Mouse (Mus musculus) heart, postnatal 0 days (tissue): ENCODE measurements at regions not wholly inside any gene's neighbourhood (a gene's known extent, or its start where the extent isn't known, plus 50 kb on each side); places are given as distances from the start of the nearest gene placed in this dataset.
A peak's percentile ranks its signal among the peaks of the same experiment; 100 is the strongest.

Experiments used
- ATAC-seq: fragments of 200-750 bp; cut with Nextera tagmentation; 2 replicates; pipeline ENCODE4 v1.8.0; 2017; ENCODE audit warnings: low read depth, moderate number of reproducible peaks, moderate library complexity; ENCODE audit not compliant: insufficient read depth
- DNase-seq: peaks from one replicate; pipeline ENCODE4 v3.0.0-alpha.2; 2016; ENCODE audit warnings: low spot score
- H3K27ac ChIP-seq: fragments of 300-500 bp; sonication (generic); 2 replicates; pipeline ENCODE4 v1.5.1; 2014; ENCODE audit warnings: low read depth, mild to moderate bottlenecking
- H3K27me3 ChIP-seq: fragments of 300-500 bp; sonication (generic); 2 replicates; pipeline ENCODE4 v1.6.1; 2014; ENCODE audit warnings: low read length, mixed read lengths; ENCODE audit not compliant: control insufficient read depth, insufficient read depth
- H3K36me3 ChIP-seq: fragments of 300-500 bp; sonication (generic); replicated peaks from 2 replicates; pipeline ENCODE4 v1.6.1; 2014; ENCODE audit warnings: low read length, mixed read lengths; ENCODE audit not compliant: control insufficient read depth, insufficient read depth
- H3K4me1 ChIP-seq: fragments of 300-500 bp; sonication (generic); 2 replicates; pipeline ENCODE4 v1.6.1; 2014; ENCODE audit warnings: antibody characterized with exemption; ENCODE audit not compliant: control insufficient read depth, insufficient read depth
- H3K4me2 ChIP-seq: fragments of 300-500 bp; sonication (generic); 2 replicates; pipeline ENCODE4 v1.6.1; 2014; ENCODE audit warnings: low read depth, mild to moderate bottlenecking, low read length, moderate library complexity
- H3K4me3 ChIP-seq: fragments of 300-500 bp; sonication (generic); 2 replicates; pipeline ENCODE4 v1.5.1; 2014; ENCODE audit warnings: low read depth, low read length
- H3K9ac ChIP-seq: fragments of 300-500 bp; sonication (generic); replicated peaks from 2 replicates; pipeline ENCODE4 v1.6.1; 2014; ENCODE audit warnings: low read depth, low read length, mixed read lengths
- H3K9me3 ChIP-seq: fragments of 300-500 bp; sonication (generic); replicated peaks from 2 replicates; pipeline ENCODE4 v1.6.1; 2016; ENCODE audit warnings: low read length; ENCODE audit not compliant: control insufficient read depth
- CTCF ChIP-seq: IDR thresholded peaks from 2 replicates; pipeline ENCODE4 v1.5.1; 2016; ENCODE audit warnings: antibody characterized with exemption, control low read depth, low read depth
- EP300 ChIP-seq: IDR thresholded peaks from 2 replicates; pipeline ENCODE4 v1.6.1; 2016; ENCODE audit warnings: antibody characterized with exemption, low read depth
- WGBS: fragments of 180-500 bp; shearing (Covaris S2); extraction: QIAGEN DNeasy Blood & Tissue Kit; methylation state at CpG from one replicate; pipeline ENCODE4 v1.1.7; 2014; 5-methylcytosine and 5-hydroxymethylcytosine counted together

DNA sequence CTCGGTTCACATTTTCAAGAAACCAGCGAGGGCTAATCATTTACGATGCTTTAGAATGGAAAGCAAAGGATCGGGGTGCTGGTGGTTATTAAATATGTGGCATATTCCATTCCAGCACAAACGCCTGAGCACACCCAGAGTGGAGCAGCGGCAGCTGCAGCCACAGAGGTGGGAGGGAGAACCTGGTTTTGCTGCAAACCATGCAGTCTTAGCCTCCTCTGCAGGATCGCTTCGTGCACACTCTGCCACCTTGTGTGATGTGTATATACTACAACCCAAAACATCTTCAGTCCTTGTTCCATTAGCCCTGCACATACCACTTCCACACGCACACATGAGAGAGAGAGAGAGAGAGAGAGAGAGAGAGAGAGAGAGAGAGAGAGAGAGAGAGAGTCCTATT lies 321.7 kb upstream of the Map3k7 start:
- Histone ChIP-seq H3K4me3 (no peak overlapping the region), H3K9ac (no peak overlapping the region), H3K9me3 (no peaks in the 10 kb centered on the region), H3K27me3 (no peaks in the 10 kb centered on the region), H3K27ac (no peak overlapping the region; the same call in 1 of the 2 replicates), H3K4me2 (peak overlapping the region; percentile 10; the same call in 1 of the 2 replicates), H3K4me1 (no peaks in the 10 kb centered on the region), H3K36me3 (no peaks in the 10 kb centered on the region)
- DNase-seq (peak; percentile 50), ATAC-seq (peak; percentile 74)
- TF ChIP-seq CTCF: peak; percentile 42
- TF ChIP-seq EP300: no peak
- 48% methylated on average over 9 of the region's 9 CpGs for WGBS

GRCm38 (mm10) chr4:31642593-31643290 lies 321.2 kb upstream of the Map3k7 start:
- H3K4me1 ChIP-seq: no peaks in the 10 kb centered on the region
- H3K4me2 ChIP-seq: peak overlapping the region; percentile 10; the same call in 1 of the 2 replicates
- no peak overlapping the region for H3K9ac ChIP-seq
- H3K27ac ChIP-seq: no peak overlapping the region; the same call in 1 of the 2 replicates
- H3K27me3 ChIP-seq: no peaks in the 10 kb centered on the region
- ATAC-seq (peak; percentile 66), DNase-seq (peak; percentile 46)
- H3K36me3 ChIP-seq: no peaks in the 10 kb centered on the region
- WGBS: 58% methylated on average over 10 of the region's 10 CpGs
- TF ChIP-seq EP300 (no peak), CTCF (no peak)
- no peak overlapping the region for H3K4me3 ChIP-seq
- H3K9me3 ChIP-seq: no peaks in the 10 kb centered on the region

- DNase-seq: no peak
- no peak overlapping the region for H3K9ac ChIP-seq
These were observed 315.1 kb upstream of the Map3k7 start for GRCm38 (mm10) chr4:31648631-31649368.

GRCm38 (mm10) chr4:31655364-31656106 lies 308.4 kb upstream of the Map3k7 start:
- ATAC-seq: no peak
- no peak for DNase-seq
- no peaks in the 10 kb centered on the region for H3K27me3 ChIP-seq
- no peak for TF ChIP-seq CTCF
- no peak for TF ChIP-seq EP300
- no peaks in the 10 kb centered on the region for H3K4me1 ChIP-seq
- no peak overlapping the region for H3K27ac ChIP-seq
- H3K4me2 ChIP-seq: no peak overlapping the region
- no peaks in the 10 kb centered on the region for H3K36me3 ChIP-seq
- H3K9ac ChIP-seq: no peak overlapping the region
- no peaks in the 10 kb centered on the region for H3K9me3 ChIP-seq
- WGBS: 60% methylated on average over 11 of the region's 11 CpGs
- H3K4me3 ChIP-seq: no peak overlapping the region

More at GRCm38 (mm10) chr4:31648631-31649368, 315.1 kb upstream of the Map3k7 start:
- Histone ChIP-seq H3K27me3 (no peaks in the 10 kb centered on the region), H3K27ac (no peak overlapping the region), H3K36me3 (no peaks in the 10 kb centered on the region), H3K9me3 (no peaks in the 10 kb centered on the region), H3K4me1 (no peaks in the 10 kb centered on the region), H3K4me2 (no peak overlapping the region), H3K4me3 (no peak overlapping the region)
- ATAC-seq: no peak
- TF ChIP-seq EP300: no peak
- no peak for TF ChIP-seq CTCF
- WGBS: 77% methylated on average over 8 of the region's 8 CpGs

- no peak for DNase-seq
- no peak overlapping the region for H3K27ac ChIP-seq
- H3K9me3 ChIP-seq: no peaks in the 10 kb centered on the region
- H3K36me3 ChIP-seq: no peaks in the 10 kb centered on the region
- H3K4me1 ChIP-seq: no peaks in the 10 kb centered on the region
- H3K4me2 ChIP-seq: no peak overlapping the region
- H3K4me3 ChIP-seq: no peak overlapping the region
- no peak for TF ChIP-seq CTCF
- TF ChIP-seq EP300: no peak
- H3K27me3 ChIP-seq: no peaks in the 10 kb centered on the region
- no peak for ATAC-seq
- 90% methylated on average over 8 of the region's 8 CpGs for WGBS
- no peak overlapping the region for H3K9ac ChIP-seq
These were observed 307.8 kb upstream of the Map3k7 start for GRCm38 (mm10) chr4:31656111-31656510.
